Mouse (Mus musculus) olfactory bulb, adult 2 months (tissue): Measurements from ENCODE around the gene Megf11.

Source experiments
- CTCF ChIP-seq: fragments of 200-500 bp; IDR thresholded peaks from 2 replicates; pipeline ENCODE4 v1.5.1; 2012; ENCODE audit warnings: low read depth, mild to moderate bottlenecking, low read length, moderate library complexity; ENCODE audit not compliant: insufficient read depth
- POLR2A ChIP-seq: fragments of 200-500 bp; IDR thresholded peaks from 2 replicates; pipeline ENCODE4 v1.6.1; 2012; ENCODE audit warnings: mild to moderate bottlenecking, low read depth, low read length, moderate library complexity; ENCODE audit not compliant: insufficient read depth

DNA sequence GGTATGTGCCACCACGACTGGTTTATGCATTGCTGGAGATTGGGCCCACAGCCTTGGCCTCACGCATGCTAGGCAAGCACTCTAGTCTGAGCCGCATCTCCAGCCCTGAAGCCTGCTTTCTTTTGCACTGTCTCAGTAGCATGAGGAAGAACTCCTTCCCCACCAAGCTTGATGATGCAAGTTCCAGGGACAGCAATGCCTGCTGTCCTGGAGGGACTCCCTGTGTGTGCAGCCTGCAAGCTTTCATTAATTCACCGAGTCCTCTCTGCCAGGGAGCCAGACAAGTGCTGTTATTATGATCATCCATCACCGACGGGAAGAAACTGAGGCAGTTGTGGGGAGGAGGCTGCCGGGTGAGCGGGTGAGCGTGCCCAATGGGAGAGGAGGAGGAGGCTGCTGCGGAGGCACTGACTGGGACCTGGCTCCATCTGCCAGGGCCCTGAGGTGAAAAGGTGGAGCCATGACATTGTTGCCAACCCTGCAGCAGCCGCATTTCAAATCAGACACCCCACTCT is 14.1 kb upstream of the Megf11 start:
- TF ChIP-seq CTCF (no peak), POLR2A (no peak)
